Mouse (Mus musculus) myocyte (in vitro differentiated cells): ENCODE measurements around the gene Cptp. TPM values are rescaled to one million over a fixed set of nuclear protein-coding genes. Genes with fewer than 3 reads are reported as not detected.

Source experiments
- H3K27me3 ChIP-seq: one replicate; pipeline ENCODE4 v1.6.1; 2011; ENCODE audit not compliant: control insufficient read depth, insufficient read depth, insufficient read length
- H3K36me3 ChIP-seq: one replicate; pipeline ENCODE4 v1.6.1; 2011; ENCODE audit not compliant: control insufficient read depth, insufficient read depth
- H3K4me2 ChIP-seq: one replicate; pipeline ENCODE4 v1.6.1; 2011; ENCODE audit warnings: low read depth, control low read depth
- H3K4me3 ChIP-seq: one replicate; pipeline ENCODE4 v1.5.1; 2011; ENCODE audit warnings: mild to moderate bottlenecking, control low read depth, moderate library complexity
- H3K79me2 ChIP-seq: one replicate; pipeline ENCODE4 v1.6.1; 2011; ENCODE audit not compliant: control insufficient read depth, insufficient read depth
- H3ac ChIP-seq: one replicate; pipeline ENCODE4 v1.6.1; 2011; ENCODE audit not compliant: control insufficient read depth, insufficient read length
- CEBPB ChIP-seq: IDR thresholded peaks from 2 replicates; pipeline ENCODE4 v1.6.1; 2011; ENCODE audit warnings: mild to moderate bottlenecking, moderate library complexity; ENCODE audit not compliant: poor library complexity, insufficient read depth, severe bottlenecking
- E2F4 ChIP-seq: IDR thresholded peaks from one replicate; pipeline ENCODE4 v1.6.1; 2011; ENCODE audit warnings: mild to moderate bottlenecking, control low read depth, moderate library complexity; ENCODE audit not compliant: insufficient read depth
- MAX ChIP-seq: IDR thresholded peaks from one replicate; pipeline ENCODE4 v1.6.1; 2011; ENCODE audit warnings: low read depth, mild to moderate bottlenecking, control low read depth
- MYOD1 ChIP-seq, 3 experiments: IDR thresholded peaks; one replicate each; pipeline ENCODE4 v1.6.1; 2011; ENCODE audit warnings: control low read depth in 2 of 3, low read depth in 2 of 3, mild to moderate bottlenecking in 2 of 3, moderate library complexity in 1 of 3; ENCODE audit not compliant: insufficient read length in 2 of 3, control insufficient read depth in 1 of 3
- MYOG ChIP-seq, 3 experiments: IDR thresholded peaks; one replicate each; pipeline ENCODE4 v1.6.1; 2011; ENCODE audit warnings: control low read depth in 2 of 3, low read depth in 2 of 3, mild to moderate bottlenecking in 2 of 3; ENCODE audit not compliant: insufficient read length in 2 of 3, control insufficient read depth in 1 of 3, insufficient read depth in 1 of 3
- POLR2A ChIP-seq: IDR thresholded peaks from one replicate; pipeline ENCODE4 v1.6.1; 2011; ENCODE audit warnings: low read depth, mild to moderate bottlenecking, control low read depth, moderate library complexity; ENCODE audit not compliant: insufficient read length
- POLR2AphosphoS2 ChIP-seq: IDR thresholded peaks from one replicate; pipeline ENCODE4 v1.6.1; 2011; ENCODE audit warnings: low read depth, control low read depth; ENCODE audit not compliant: insufficient read length
- REST ChIP-seq: IDR thresholded peaks from one replicate; pipeline ENCODE4 v1.6.1; 2011; ENCODE audit warnings: mild to moderate bottlenecking, control low read depth, moderate library complexity; ENCODE audit not compliant: insufficient read depth, insufficient read length
- SRF ChIP-seq: IDR thresholded peaks from one replicate; pipeline ENCODE4 v1.6.1; 2011; ENCODE audit warnings: low read depth; ENCODE audit not compliant: control insufficient read depth, insufficient read length
- TCF12 ChIP-seq: IDR thresholded peaks from one replicate; pipeline ENCODE4 v1.6.1; 2011; ENCODE audit warnings: mild to moderate bottlenecking, control low read depth; ENCODE audit not compliant: poor library complexity, insufficient read depth, severe bottlenecking
- TCF3 ChIP-seq: IDR thresholded peaks from one replicate; pipeline ENCODE4 v1.6.1; 2011; ENCODE audit warnings: low read depth, control low read depth; ENCODE audit not compliant: insufficient read length
- USF1 ChIP-seq: IDR thresholded peaks from one replicate; pipeline ENCODE4 v1.6.1; 2011; ENCODE audit warnings: low read depth, mild to moderate bottlenecking, control low read depth, moderate library complexity
- polyA plus RNA-seq: library from polyadenylated mRNA; unstranded; fragments of >200 nt; fragmentation: generic; extraction: Trizol; gene quantifications from one replicate; pipeline ENCODE4 v1.2.1, GENCODE M21; 2012; ENCODE audit warnings: missing spikeins

Cptp gene
- polyA plus RNA-seq, 1 experiment = 10.5 TPM

DNA sequence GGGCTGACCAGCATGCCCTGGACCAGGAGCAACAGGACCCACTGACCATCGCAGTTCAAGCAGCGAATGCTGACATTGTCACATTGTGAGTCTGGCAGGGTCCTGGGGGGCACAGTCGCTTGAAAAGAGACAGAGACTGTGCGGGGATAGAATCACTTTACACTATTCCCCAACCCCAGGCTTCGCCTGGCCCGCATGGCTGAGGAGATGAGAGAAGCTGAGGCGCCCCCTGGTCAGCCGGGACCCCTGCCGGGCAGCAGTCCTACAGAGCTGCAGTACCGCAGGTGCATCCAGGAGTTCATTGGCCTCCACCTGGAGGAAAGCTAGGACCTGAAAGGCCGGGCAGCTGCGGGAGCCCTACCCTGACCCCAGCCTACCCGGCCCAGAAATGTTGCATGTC lies 36.4 kb upstream of the Cptp start:
- Histone ChIP-seq H3K79me2 (no peaks in the 10 kb centered on the region), H3K4me2 (no peak overlapping the region), H3K27me3 (no peaks in the 10 kb centered on the region), H3K36me3 (no peaks in the 10 kb centered on the region), H3K4me3 (no peak overlapping the region), H3ac (no peak overlapping the region)
- TF ChIP-seq MYOD1 (IDR thresholded peaks at IDR 0.05; ENCODE audit: control insufficient read depth in 1 of 3, insufficient read length in 2 of 3, low read depth in 2 of 3) (no peak), TCF12 (no peak), TCF3 (no peak), USF1 (no peak), REST (no peak), MYOG (IDR thresholded peaks at IDR 0.05; ENCODE audit: control insufficient read depth in 1 of 3, insufficient read depth in 1 of 3, insufficient read length in 2 of 3, low read depth in 2 of 3) (no peak), MAX (no peak), CEBPB (no peak), E2F4 (no peak), SRF (no peak), POLR2A (no peak), POLR2AphosphoS2 (no peak)

DNA sequence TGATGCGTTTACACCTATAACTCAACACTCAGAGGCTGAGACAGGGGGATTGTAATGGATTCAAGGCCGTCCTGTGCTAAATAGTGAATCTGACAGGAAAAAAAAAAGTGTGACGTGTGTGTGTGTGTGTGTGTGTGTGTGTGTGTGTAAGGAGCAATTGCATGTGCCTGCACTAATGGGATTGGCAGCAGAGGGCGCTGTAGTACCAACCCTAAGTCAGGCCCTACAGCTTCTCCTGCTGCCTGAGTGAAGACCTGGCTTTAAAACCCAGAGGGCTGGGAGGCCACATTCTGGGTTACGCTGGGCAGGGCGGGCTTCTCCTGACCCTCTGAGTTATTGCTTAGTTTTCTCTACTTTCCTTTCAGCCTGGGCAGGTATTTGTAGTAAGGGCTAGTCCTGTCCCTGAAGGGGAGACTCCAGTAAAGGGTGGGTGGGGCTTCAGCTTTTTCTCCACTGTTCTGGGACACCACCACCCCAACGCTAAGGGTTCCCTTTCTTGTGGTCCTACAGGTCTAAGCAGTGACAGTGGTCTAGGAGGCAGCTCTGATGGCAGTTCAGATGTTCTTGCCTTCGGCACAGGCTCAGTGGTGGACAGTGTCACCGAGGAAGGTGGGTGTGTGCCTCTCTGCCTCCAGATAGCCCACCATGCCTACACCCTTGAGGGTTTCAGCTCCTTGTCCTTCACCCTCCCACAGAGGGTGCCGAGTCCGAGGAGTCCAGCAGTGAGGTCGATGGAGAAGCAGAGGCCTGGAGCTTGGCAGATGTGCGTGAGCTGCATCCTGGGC lies 35.3 kb upstream of the Cptp start:
- TF ChIP-seq MYOD1 (IDR thresholded peaks at IDR 0.05; ENCODE audit: control insufficient read depth in 1 of 3, insufficient read length in 2 of 3, low read depth in 2 of 3) (no peak), USF1 (no peak), POLR2A (no peak), TCF3 (no peak), SRF (no peak), POLR2AphosphoS2 (no peak), E2F4 (no peak), TCF12 (no peak), REST (no peak)
- no peaks in the 10 kb centered on the region for H3K36me3 ChIP-seq
- H3K27me3 ChIP-seq = no peaks in the 10 kb centered on the region
- H3ac ChIP-seq = no peak overlapping the region
- H3K4me2 ChIP-seq = no peak overlapping the region
- no peaks in the 10 kb centered on the region for H3K79me2 ChIP-seq
- no peak overlapping the region for H3K4me3 ChIP-seq

- H3K4me3 ChIP-seq = no peak overlapping the region
- H3K36me3 ChIP-seq = no peaks in the 10 kb centered on the region
- TF ChIP-seq TCF3 (no peak), MYOG (IDR thresholded peaks at IDR 0.05; ENCODE audit: control insufficient read depth in 1 of 3, insufficient read depth in 1 of 3, insufficient read length in 2 of 3, low read depth in 2 of 3) (no peak), CEBPB (no peak), USF1 (no peak), MYOD1 (IDR thresholded peaks at IDR 0.05; ENCODE audit: control insufficient read depth in 1 of 3, insufficient read length in 2 of 3, low read depth in 2 of 3) (no peak), MAX (no peak), SRF (no peak), TCF12 (no peak), E2F4 (no peak), POLR2AphosphoS2 (no peak), POLR2A (no peak), REST (no peak)
- no peak overlapping the region for H3K4me2 ChIP-seq
- H3K27me3 ChIP-seq = no peaks in the 10 kb centered on the region
- no peaks in the 10 kb centered on the region for H3K79me2 ChIP-seq
- no peak overlapping the region for H3ac ChIP-seq
These were observed 34.0 kb upstream of the Cptp start for GRCm38 (mm10) chr4:155903246-155903645.

DNA sequence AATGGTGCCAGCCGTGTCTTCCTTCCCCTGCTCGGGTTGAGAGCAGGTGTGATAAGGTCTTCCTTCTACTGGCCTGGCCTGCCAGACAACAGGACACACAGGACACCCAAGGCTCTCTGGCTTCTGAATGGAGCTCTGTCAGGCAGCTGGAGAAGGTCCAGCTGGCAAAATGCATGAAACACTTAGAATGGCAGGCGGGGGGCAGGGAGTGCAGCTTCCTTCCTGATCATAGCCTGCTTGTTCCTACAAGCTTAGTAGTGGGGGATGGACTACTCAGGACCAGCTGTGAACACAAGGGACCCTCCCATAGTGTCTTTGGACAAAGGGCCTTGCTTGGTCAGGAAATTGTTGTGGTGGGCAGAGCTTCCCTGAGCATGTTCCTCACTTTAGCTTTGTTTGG lies 32.0 kb upstream of the Cptp start:
- TF ChIP-seq MYOD1 (IDR thresholded peaks at IDR 0.05; ENCODE audit: control insufficient read depth in 1 of 3, insufficient read length in 2 of 3, low read depth in 2 of 3) (no peak), USF1 (no peak), REST (no peak), TCF3 (no peak), POLR2AphosphoS2 (no peak), MAX (no peak), POLR2A (no peak), MYOG (IDR thresholded peaks at IDR 0.05; ENCODE audit: control insufficient read depth in 1 of 3, insufficient read depth in 1 of 3, insufficient read length in 2 of 3, low read depth in 2 of 3) (no peak), SRF (no peak), CEBPB (no peak), TCF12 (no peak), E2F4 (no peak)
- H3K4me2 ChIP-seq = no peak overlapping the region
- H3K4me3 ChIP-seq = no peak overlapping the region
- peaks cover 4% of the 10 kb centered on the region for H3K79me2 ChIP-seq
- no peaks in the 10 kb centered on the region for H3K36me3 ChIP-seq
- no peaks in the 10 kb centered on the region for H3K27me3 ChIP-seq
- no peak overlapping the region for H3ac ChIP-seq
